In the genomic region with DNA sequence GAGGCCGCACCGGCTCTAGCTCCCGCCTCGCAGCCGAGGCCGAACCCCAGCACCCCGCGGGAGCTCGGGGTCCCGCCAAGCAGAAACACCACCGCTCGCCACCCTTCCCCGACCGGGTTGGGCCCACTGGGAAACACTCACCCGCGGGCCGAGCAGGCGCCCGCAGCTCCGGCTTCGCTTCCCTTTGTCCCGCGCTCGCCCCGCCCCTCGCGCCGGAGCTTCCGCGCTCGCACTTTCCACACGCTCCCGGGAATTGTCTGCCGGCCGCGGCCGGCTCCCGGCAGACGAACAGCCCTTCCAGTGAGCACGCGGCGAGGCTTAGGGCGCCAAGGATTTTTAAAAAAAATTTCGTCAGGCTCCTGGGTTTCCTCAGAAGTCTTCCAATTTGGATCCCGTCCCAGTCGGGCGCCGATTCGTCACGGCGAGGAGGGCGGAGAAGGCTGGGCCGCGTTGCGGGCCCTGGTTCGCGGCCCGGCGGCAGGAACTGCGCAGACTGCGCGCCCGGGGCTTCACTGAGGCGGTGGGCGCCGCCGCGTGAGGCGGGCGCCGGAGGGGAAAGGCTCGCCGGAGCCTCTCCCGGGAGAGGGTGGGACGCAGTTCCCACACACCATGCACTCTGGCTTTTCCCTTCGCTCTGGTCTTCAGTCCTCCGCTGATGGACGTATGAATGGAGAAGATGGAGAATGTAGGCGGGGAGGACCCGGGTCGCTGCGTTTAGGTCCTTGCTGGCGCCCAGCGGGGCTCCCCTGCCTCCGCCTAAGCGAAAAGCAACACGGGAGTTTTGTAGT, we compare ENCODE assay signal across 8 mouse cellular contexts. TPM values are rescaled to one million over a fixed set of nuclear protein-coding genes. Genes with fewer than 3 reads are reported as not detected.
A peak's percentile ranks its signal among the peaks of the same experiment; 100 is the strongest.
DNase-seq lines count a peak whose midpoint lies in the region; ATAC-seq and TF ChIP-seq lines count a peak whose summit lies in the region.

A gene (minus strand): TSS at position 757 of the 788 bp plus-strand sequence.

- under 1% methylated on average over 84 of the region's 87 CpGs for WGBS in embryonic facial prominence, embryonic 13.5 days
- under 1% methylated on average over 87 of the region's 87 CpGs for WGBS in kidney, adult 2 months
- WGBS in limb, embryonic 12.5 days, result under 1% methylated on average over 85 of the region's 87 CpGs
- WGBS in midbrain, embryonic 14.5 days, result under 1% methylated on average over 82 of the region's 87 CpGs

- DNase-seq in 416B (ENCODE audit: low read depth), result peak; percentile 80
- peak; percentile 59 to 64 for DNase-seq in adrenal gland, postnatal 4 days (ENCODE audit: low spot score in 2 of 2)
- peak; percentile 85 to 91 for DNase-seq in heart, adult 18-20 months
- peak; percentile 85 for DNase-seq in kidney, adult 2 months
- peak; percentile 92 for DNase-seq in midbrain, embryonic 14.5 days
- peak; percentile 77 for DNase-seq in spleen, adult 12 weeks (ENCODE audit: low spot score)

- ATAC-seq in embryonic facial prominence, embryonic 13.5 days (ENCODE audit: insufficient number of reproducible peaks, insufficient read depth, low FRiP score, low TSS enrichment, low read depth), result peak; percentile 87
- peak; percentile 85 for ATAC-seq in limb, embryonic 12.5 days (ENCODE audit: insufficient number of reproducible peaks, insufficient read depth, low FRiP score, low TSS enrichment, low read depth)
- peak; percentile 87 for ATAC-seq in midbrain, embryonic 14.5 days (ENCODE audit: low FRiP score, low TSS enrichment)

- H3K9me3 ChIP-seq in embryonic facial prominence, embryonic 13.5 days, result no peaks in the 10 kb centered on the region
- no peaks in the 10 kb centered on the region for H3K9me3 ChIP-seq in limb, embryonic 12.5 days
- H3K9me3 ChIP-seq in midbrain, embryonic 14.5 days (ENCODE audit: control insufficient read depth, low read length), result no peaks in the 10 kb centered on the region

- H3K4me3 ChIP-seq in embryonic facial prominence, embryonic 13.5 days, result peak within 1 kb of the TSS; percentile 87
- H3K4me3 ChIP-seq in kidney, adult 2 months (ENCODE audit: insufficient read depth, low read depth, low read length), result peak within 1 kb of the TSS; percentile 99
- peak within 1 kb of the TSS; percentile 82 for H3K4me3 ChIP-seq in limb, embryonic 12.5 days (replicated peaks)
- H3K4me3 ChIP-seq in midbrain, embryonic 14.5 days (replicated peaks; ENCODE audit: low read depth, low read length), result peak within 1 kb of the TSS; percentile 91

- peak within 1 kb of the TSS; percentile 80 for H3K4me2 ChIP-seq in embryonic facial prominence, embryonic 13.5 days
- peak within 1 kb of the TSS; percentile 68 for H3K4me2 ChIP-seq in limb, embryonic 12.5 days
- peak within 1 kb of the TSS; percentile 87 for H3K4me2 ChIP-seq in midbrain, embryonic 14.5 days (ENCODE audit: low read length)

- H3K9ac ChIP-seq in embryonic facial prominence, embryonic 13.5 days, result peak within 1 kb of the TSS; percentile 100
- peak within 1 kb of the TSS; percentile 99 for H3K9ac ChIP-seq in limb, embryonic 12.5 days (replicated peaks)
- peak within 1 kb of the TSS; percentile 99 for H3K9ac ChIP-seq in midbrain, embryonic 14.5 days (replicated peaks; ENCODE audit: low read length)

- no peaks in the 10 kb centered on the region for H3K27me3 ChIP-seq in embryonic facial prominence, embryonic 13.5 days
- H3K27me3 ChIP-seq in kidney, adult 2 months (replicated peaks; ENCODE audit: control insufficient read depth, insufficient read depth, low read length), result no peaks in the 10 kb centered on the region
- H3K27me3 ChIP-seq in limb, embryonic 12.5 days, result no peaks in the 10 kb centered on the region
- H3K27me3 ChIP-seq in midbrain, embryonic 14.5 days (ENCODE audit: control insufficient read depth, insufficient read depth, low read length), result no peaks in the 10 kb centered on the region

- no peak for TF ChIP-seq CTCF in kidney, adult 2 months (conservative IDR thresholded peaks at IDR 0.05; ENCODE audit: insufficient read depth, insufficient read length, low read depth, low read length)

- TF ChIP-seq POLR2A in kidney, adult 2 months (IDR thresholded peaks at IDR 0.05; ENCODE audit: low read depth, low read length), result no peak

- H3K4me1 ChIP-seq in embryonic facial prominence, embryonic 13.5 days, result peaks cover 32% of the 10 kb centered on the region
- H3K4me1 ChIP-seq in kidney, adult 2 months (ENCODE audit: control insufficient read depth, insufficient read depth, low read length), result no peaks in the 10 kb centered on the region
- H3K4me1 ChIP-seq in limb, embryonic 12.5 days (replicated peaks), result peaks cover 29% of the 10 kb centered on the region
- peaks cover 30% of the 10 kb centered on the region for H3K4me1 ChIP-seq in midbrain, embryonic 14.5 days (ENCODE audit: control insufficient read depth, insufficient read depth, low read length)

- H3K36me3 ChIP-seq in embryonic facial prominence, embryonic 13.5 days, result peaks cover 20% of the 10 kb centered on the region
- H3K36me3 ChIP-seq in kidney, adult 2 months (ENCODE audit: control insufficient read depth, insufficient read depth, low read length), result no peaks in the 10 kb centered on the region
- peaks cover 24% of the 10 kb centered on the region for H3K36me3 ChIP-seq in limb, embryonic 12.5 days
- H3K36me3 ChIP-seq in midbrain, embryonic 14.5 days (ENCODE audit: control insufficient read depth, insufficient read depth, low read length), result peaks cover 23% of the 10 kb centered on the region

- peak within 1 kb of the TSS; percentile 99 for H3K27ac ChIP-seq in embryonic facial prominence, embryonic 13.5 days
- H3K27ac ChIP-seq in kidney, adult 2 months (ENCODE audit: insufficient read depth, low read depth, low read length), result peak within 1 kb of the TSS; percentile 81
- peak within 1 kb of the TSS; percentile 99 for H3K27ac ChIP-seq in limb, embryonic 12.5 days
- peak within 1 kb of the TSS; percentile 99 for H3K27ac ChIP-seq in midbrain, embryonic 14.5 days (replicated peaks; ENCODE audit: low read depth, low read length)

RNA-seq across cellular contexts. Expression of the gene that starts here (rescaled TPM):
- 100 to 1,000 TPM in 1 of 2 experiments, 10 to 100 TPM in 1; 99.6 to 106 TPM for total RNA-seq in adrenal gland, postnatal 4 days (2021)
- polyA plus RNA-seq in embryonic facial prominence, embryonic 13.5 days (2015; fragmentation: Nextera tagmentation; extraction: Ambion mirVana), result 307 and 334 TPM in 2 replicates
- total RNA-seq in heart, adult 18-20 months (2021), result 10 to 100 TPM; 42.0 to 46.3 TPM
- 16.6 and 18.6 TPM in 2 replicates for polyA plus RNA-seq in kidney, adult 2 months (2012; rRNA removed)
- polyA plus RNA-seq in limb, embryonic 12.5 days (2016; fragmentation: Nextera tagmentation; extraction: Ambion mirVana), result 403 and 407 TPM in 2 replicates
- polyA plus RNA-seq in midbrain, embryonic 14.5 days (2014; fragmentation: Nextera tagmentation; extraction: Ambion mirVana), result 173 and 222 TPM in 2 replicates

Comparison
In these comparisons a context has a peak if more than half of its experiments do, and no peak if none do; other contexts are left out.
1. Peak in every context shown above with its lines: DNase-seq, ATAC-seq, H3K4me3 ChIP-seq and H3K27ac ChIP-seq.